Mouse (Mus musculus) heart, adult 2 months (tissue): Measurements from ENCODE around the gene Cmtm5. TPM values are rescaled to one million over a fixed set of nuclear protein-coding genes. Genes with fewer than 3 reads are reported as not detected.

Experiments
- DNase-seq, 2 experiments: peaks; one replicate each; pipeline ENCODE4 v3.0.0; 2021
- H3K27ac ChIP-seq: fragments of 200-600 bp; 2 replicates; pipeline ENCODE4 v1.8.1; 2022
- H3K27me3 ChIP-seq: fragments of 200-500 bp; 2 replicates; pipeline ENCODE4 v1.6.1; 2012; ENCODE audit warnings: mild to moderate bottlenecking, low read length, inconsistent platforms, mixed read lengths; ENCODE audit not compliant: control insufficient read depth, insufficient read depth
- H3K36me3 ChIP-seq: fragments of 200-500 bp; 2 replicates; pipeline ENCODE4 v1.6.1; 2012; ENCODE audit warnings: low read length, inconsistent platforms; ENCODE audit not compliant: control insufficient read depth, insufficient read depth
- H3K4me1 ChIP-seq: fragments of 200-500 bp; 2 replicates; pipeline ENCODE4 v1.6.1; 2011; ENCODE audit warnings: low read length; ENCODE audit not compliant: control insufficient read depth, insufficient read depth
- H3K4me3 ChIP-seq: fragments of 200-600 bp; 2 replicates; pipeline ENCODE4 v1.8.1; 2022
- H3K79me2 ChIP-seq: fragments of 200-500 bp; replicated peaks from 2 replicates; pipeline ENCODE4 v1.6.1; 2012; ENCODE audit warnings: mild to moderate bottlenecking, inconsistent platforms, low read length, moderate library complexity, mixed read lengths; ENCODE audit not compliant: control insufficient read depth, insufficient read depth
- H3K9ac ChIP-seq: fragments of 200-500 bp; 2 replicates; pipeline ENCODE4 v1.6.1; 2012; ENCODE audit warnings: low read depth, mild to moderate bottlenecking, control low read depth, inconsistent platforms, low read length, mixed read lengths
- CTCF ChIP-seq: fragments of 200-600 bp; IDR thresholded peaks from 2 replicates; pipeline ENCODE4 v1.8.1; 2022; ENCODE audit warnings: antibody characterized with exemption, mild to moderate bottlenecking, moderate library complexity
- EP300 ChIP-seq: fragments of 200-500 bp; IDR thresholded peaks from 2 replicates; pipeline ENCODE4 v1.6.1; 2011; ENCODE audit warnings: low read depth, low read length, control low read depth; ENCODE audit not compliant: insufficient read depth
- POLR2A ChIP-seq: fragments of 200-500 bp; IDR thresholded peaks from 2 replicates; pipeline ENCODE4 v1.6.1; 2011; ENCODE audit warnings: mild to moderate bottlenecking, low read depth, low read length, control low read depth; ENCODE audit not compliant: insufficient read depth
- WGBS: fragments of 180-500 bp; shearing (Covaris S2); methylation state at CpG from one replicate; pipeline ENCODE4 v1.1.7; 2018; 5-methylcytosine and 5-hydroxymethylcytosine counted together
- intact Hi-C: fragments of 180-260 bp; cut with DNase I; formaldehyde crosslinking; loops from one replicate; pipeline ENCODE4 v1.15.1; 2025
- long read RNA-seq: library from polyadenylated mRNA; stranded (forward); transcript quantifications from one replicate; pipeline ENCODE4 v2.0.0, GENCODE M21; 2021
- polyA plus RNA-seq: library from polyadenylated mRNA; depleted of rRNA; stranded (reverse); fragments of >200 nt; gene quantifications from 2 replicates; pipeline ENCODE4 v1.2.3, GENCODE M21; 2012; rRNA removed
- total RNA-seq, 2 experiments: library from RNA; stranded (reverse); gene quantifications; 2 replicates each; pipeline ENCODE4 v1.2.3; 2021

Gene Cmtm5
- total RNA-seq: under 1 TPM in 1 of 2 experiments, not detected in 1; 0.30 TPM
- 1.8 and 2.9 TPM in 2 replicates for polyA plus RNA-seq
- long read RNA-seq: 0 reads

DNA sequence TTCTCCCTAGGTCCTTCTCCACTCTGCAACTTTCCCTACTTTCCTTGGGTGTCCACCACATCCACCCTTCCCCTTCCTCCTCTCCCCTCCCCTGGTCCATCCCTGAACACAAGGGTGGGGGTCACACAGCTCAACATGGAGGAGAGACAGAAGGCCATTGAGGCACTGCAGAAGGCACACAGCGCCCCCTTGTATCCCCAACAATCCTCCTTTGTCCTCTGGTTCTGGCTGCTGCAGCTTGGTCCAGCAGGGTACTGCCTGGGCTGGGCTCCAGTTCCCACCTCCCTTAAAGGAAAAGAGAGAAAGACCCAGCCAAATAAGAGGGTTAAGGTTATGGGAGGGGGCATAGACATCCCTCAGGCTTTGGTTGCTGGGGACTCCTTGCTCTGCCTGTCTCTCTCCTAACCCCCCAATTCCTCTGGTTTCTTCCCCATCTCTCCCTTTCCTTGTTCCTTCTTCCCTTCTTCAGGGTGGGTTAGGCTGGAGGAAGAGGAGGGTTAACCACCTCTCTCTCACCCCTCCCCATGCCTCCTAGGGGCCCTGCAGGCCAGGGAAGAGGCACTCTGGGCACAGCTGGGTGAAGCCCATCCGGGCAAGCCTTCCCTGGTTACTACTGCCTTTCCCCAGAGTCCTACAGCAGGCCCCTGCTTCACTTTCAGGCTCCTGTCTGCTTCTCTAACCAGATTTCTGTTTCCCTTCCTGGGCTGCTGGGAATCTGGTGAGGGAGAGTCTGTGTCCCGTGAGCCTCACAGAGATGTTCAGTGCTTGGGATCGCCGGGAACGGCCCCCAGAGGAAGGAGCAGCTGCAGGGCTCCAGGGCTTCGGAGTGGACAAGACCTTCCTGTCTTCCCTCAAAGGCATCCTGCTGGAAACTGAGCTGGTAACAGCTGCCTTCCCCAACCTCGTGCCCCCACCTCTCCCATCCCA, at the start of gene Cmtm5:
Gene Cmtm5, plus strand, starts transcription at position 358 of the 927 bp plus-strand sequence.
- H3K36me3 ChIP-seq: no peaks in the 10 kb centered on the region
- TF ChIP-seq POLR2A: no peak
- TF ChIP-seq EP300: no peak
- TF ChIP-seq CTCF: no peak
- H3K79me2 ChIP-seq: no peaks in the 10 kb centered on the region
- no peak within 1 kb of the TSS for H3K4me3 ChIP-seq
- H3K4me1 ChIP-seq: no peaks in the 10 kb centered on the region
- WGBS: 25% methylated on average over 8 of the region's 8 CpGs
- H3K27me3 ChIP-seq: no peaks in the 10 kb centered on the region
- intact Hi-C loops: no loop called here
- no peak within 1 kb of the TSS for H3K9ac ChIP-seq
- no peak within 1 kb of the TSS for H3K27ac ChIP-seq
- DNase-seq: no peak

DNA sequence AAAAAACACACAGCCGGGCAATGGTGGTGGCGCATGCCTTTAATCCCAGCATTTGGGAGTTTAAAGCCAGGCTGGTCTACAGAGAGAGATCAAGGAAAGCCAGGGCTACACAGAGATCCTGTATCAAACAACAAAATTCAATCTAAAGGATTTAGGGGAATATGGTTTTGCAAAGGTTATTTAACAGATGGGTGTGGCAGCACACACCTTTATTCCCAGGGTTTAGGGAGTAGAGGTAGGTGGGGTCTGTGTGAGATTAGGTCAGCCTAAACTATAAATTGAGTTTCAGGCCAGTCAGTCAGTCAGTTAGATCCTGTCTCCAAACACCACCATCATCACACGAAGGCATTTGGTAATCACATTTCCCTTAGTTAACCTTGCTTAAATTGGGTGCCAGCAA, 43.9 kb upstream of the Cmtm5 start, which contains the start of gene Pabpn1:
Gene Pabpn1, plus strand, starts transcription at position 301 of the 400 bp plus-strand sequence.
- H3K79me2 ChIP-seq: peaks cover 2% of the 10 kb centered on the region
- WGBS: 94% methylated on average over 3 of the region's 3 CpGs
- TF ChIP-seq EP300: no peak
- TF ChIP-seq CTCF: no peak
- TF ChIP-seq POLR2A: no peak
- intact Hi-C loops: loop anchor here (2.0 kb wide), 1 partner anchor 203 kb away; the partner anchor contains the start of gene Thtpa
- no peak for DNase-seq
- H3K4me1 ChIP-seq: peaks cover 3% of the 10 kb centered on the region; the same call in 1 of the 2 replicates
- H3K36me3 ChIP-seq: peaks cover 14% of the 10 kb centered on the region
- H3K9ac ChIP-seq: no peak within 1 kb of the TSS
- no peaks in the 10 kb centered on the region for H3K27me3 ChIP-seq
- H3K27ac ChIP-seq: peak within 1 kb of the TSS; percentile 90
- peak within 1 kb of the TSS; percentile 52 for H3K4me3 ChIP-seq

DNA sequence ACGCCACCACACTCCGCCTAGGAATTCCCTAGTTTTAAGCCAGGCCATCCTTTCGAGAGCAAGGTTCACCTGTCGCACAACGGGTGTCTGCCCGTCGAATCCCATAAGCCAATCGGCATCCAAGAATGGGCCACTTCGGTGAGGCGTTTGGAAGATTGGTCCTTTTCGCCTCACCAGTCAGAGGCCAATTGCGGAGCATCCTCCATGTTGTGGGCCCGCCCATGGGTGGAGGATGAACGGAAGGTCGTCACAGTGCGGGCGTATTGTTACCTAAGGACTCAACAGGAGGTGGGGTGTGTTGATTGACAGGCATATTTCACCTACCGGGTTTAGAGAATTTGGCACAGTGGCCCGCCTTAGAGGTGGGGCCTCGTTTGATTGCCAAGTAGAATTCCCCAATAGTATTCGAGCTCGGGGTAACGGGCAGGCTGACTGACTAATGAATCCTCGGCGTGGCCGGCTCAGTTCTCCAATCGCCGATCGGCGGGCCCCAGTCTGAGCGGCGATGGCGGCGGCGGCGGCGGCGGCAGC, 42.3 kb upstream of the Cmtm5 start:
- WGBS: under 1% methylated on average over 38 of the region's 38 CpGs
- Histone ChIP-seq H3K4me1 (peaks cover 3% of the 10 kb centered on the region; the same call in 1 of the 2 replicates), H3K27me3 (no peaks in the 10 kb centered on the region), H3K27ac (peak overlapping the region; percentile 90), H3K9ac (peak overlapping the region; percentile 92), H3K4me3 (peak overlapping the region; percentile 91), H3K79me2 (peaks cover 2% of the 10 kb centered on the region), H3K36me3 (peaks cover 14% of the 10 kb centered on the region)
- intact Hi-C loops: loop anchor here (1.0 to 2.0 kb wide), 2 partner anchors 29 to 201 kb away; partner anchors contain the start of gene Thtpa
- peak; percentile 99 for DNase-seq
- TF ChIP-seq POLR2A: peak; percentile 92
- TF ChIP-seq EP300: peak; percentile 91
- no peak for TF ChIP-seq CTCF

DNA sequence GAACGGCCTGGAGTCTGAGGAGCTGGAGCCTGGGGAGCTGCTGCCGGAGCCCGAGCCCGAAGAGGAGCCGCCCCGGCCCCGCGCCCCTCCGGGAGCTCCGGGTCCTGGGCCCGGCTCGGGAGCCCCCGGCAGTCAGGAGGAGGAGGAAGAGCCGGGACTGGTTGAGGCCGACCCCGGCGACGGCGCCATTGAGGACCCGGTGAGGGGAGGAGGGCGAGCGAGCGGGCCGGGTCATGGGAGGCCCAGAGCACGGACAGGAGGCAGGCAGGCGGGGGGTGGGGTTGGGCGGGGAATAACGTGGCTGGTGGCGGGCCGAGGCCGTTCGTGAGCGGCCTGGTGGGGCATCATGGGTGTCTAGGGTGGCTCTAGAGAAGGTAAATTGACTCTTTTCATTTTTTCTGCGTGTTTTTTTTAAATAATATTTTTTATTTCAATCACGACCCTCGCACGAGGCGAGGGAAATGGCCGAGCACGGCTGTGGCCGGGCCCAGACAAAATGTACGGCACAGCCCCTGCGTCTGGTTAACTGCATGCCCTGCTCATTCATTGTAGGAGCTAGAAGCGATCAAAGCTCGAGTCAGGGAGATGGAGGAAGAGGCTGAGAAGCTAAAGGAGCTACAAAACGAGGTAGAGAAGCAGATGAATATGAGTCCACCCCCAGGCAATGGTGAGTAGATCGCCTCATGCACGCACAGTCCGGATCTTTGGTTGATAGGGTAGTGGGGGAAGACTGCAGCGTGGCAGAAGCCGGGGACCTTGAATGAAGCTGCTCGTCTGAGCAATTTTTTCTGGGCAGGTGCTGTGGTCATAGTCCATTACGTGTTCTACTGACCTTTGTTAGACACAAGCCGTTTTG, 41.5 kb upstream of the Cmtm5 start:
- Histone ChIP-seq H3K27ac (peak overlapping the region; percentile 85), H3K9ac (peak overlapping the region; percentile 92), H3K79me2 (peaks cover 2% of the 10 kb centered on the region), H3K4me1 (peaks cover 3% of the 10 kb centered on the region; the same call in 1 of the 2 replicates), H3K36me3 (peaks cover 14% of the 10 kb centered on the region), H3K27me3 (no peaks in the 10 kb centered on the region), H3K4me3 (peak overlapping the region; percentile 91)
- intact Hi-C loops: no loop called here
- TF ChIP-seq POLR2A (0 out of 2 replicates have a peak, but pooled peaks have one; percentile 18), EP300 (no peak), CTCF (no peak)
- DNase-seq: no peak
- WGBS: under 1% methylated on average over 54 of the region's 54 CpGs

DNA sequence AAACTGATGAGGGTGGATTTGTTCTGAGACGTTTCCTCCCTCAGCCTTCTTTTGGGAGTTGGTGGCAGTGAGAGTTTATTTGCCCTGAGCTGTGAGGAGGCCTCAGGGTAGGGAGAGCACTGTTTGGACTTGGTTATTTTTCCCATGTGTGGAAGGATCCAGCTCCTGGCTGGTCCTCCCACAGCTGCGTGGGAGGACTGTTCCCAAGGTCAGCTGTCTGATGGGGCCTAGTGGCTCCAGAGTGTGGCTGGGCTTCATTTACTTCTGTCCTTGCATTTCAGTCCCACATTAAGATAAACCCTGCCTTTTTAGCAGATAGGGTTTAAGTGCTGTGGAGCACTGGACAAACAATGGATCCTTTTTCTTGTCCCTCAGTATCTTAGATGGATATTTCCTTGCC, 38.6 kb upstream of the Cmtm5 start:
- intact Hi-C loops: no loop called here
- H3K9ac ChIP-seq: no peak overlapping the region
- DNase-seq: no peak
- no peak overlapping the region for H3K4me3 ChIP-seq
- H3K36me3 ChIP-seq: peaks cover 14% of the 10 kb centered on the region
- peaks cover 2% of the 10 kb centered on the region for H3K79me2 ChIP-seq
- H3K27ac ChIP-seq: no peak overlapping the region
- peaks cover 4% of the 10 kb centered on the region for H3K4me1 ChIP-seq
- no peaks in the 10 kb centered on the region for H3K27me3 ChIP-seq
- no peak for TF ChIP-seq EP300
- no peak for TF ChIP-seq POLR2A
- no peak for TF ChIP-seq CTCF
- WGBS: 32% methylated on average over 2 of the region's 2 CpGs
